Mouse (Mus musculus) skeletal muscle tissue, adult 2 months (tissue): ENCODE results near the gene Pcsk4.

ENCODE experiments used
- DNase-seq: peaks from one replicate; pipeline ENCODE4 v3.0.0-alpha.2; 2012; ENCODE audit warnings: low read depth, low spot score

Gene Pcsk4

GRCm38 (mm10) chr10:80323261-80324119 is 5.8 kb downstream of the Pcsk4 start:
- DNase-seq = peak; percentile 75

- DNase-seq = no peak
Observed at GRCm38 (mm10) chr10:80322811-80323211, 6.5 kb downstream of the Pcsk4 start.

- no peak for DNase-seq
Observed at GRCm38 (mm10) chr10:80321670-80322581, 7.4 kb downstream of the Pcsk4 start.

- DNase-seq = no peak
Observed at GRCm38 (mm10) chr10:80321014-80321669, 8.2 kb downstream of the Pcsk4 start.

GRCm38 (mm10) chr10:80320340-80320760 is 8.9 kb downstream of the Pcsk4 start, which contains the start of gene 2310011J03Rik:
TSS of gene 2310011J03Rik (minus strand) at chr10:80320537.
- DNase-seq = peak; percentile 89

GRCm38 (mm10) chr10:80317011-80317410 is 12.3 kb downstream of the Pcsk4 start:
- no peak for DNase-seq

- DNase-seq = no peak
Observed at GRCm38 (mm10) chr10:80316359-80316781, 12.9 kb downstream of the Pcsk4 start.

GRCm38 (mm10) chr10:80315315-80315714 is 14.0 kb downstream of the Pcsk4 start:
- DNase-seq = no peak

GRCm38 (mm10) chr10:80314494-80315001 is 14.8 kb downstream of the Pcsk4 start:
- DNase-seq = no peak

- DNase-seq = no peak
Observed at GRCm38 (mm10) chr10:80313627-80314201, 15.6 kb downstream of the Pcsk4 start.

- DNase-seq = no peak
Observed at GRCm38 (mm10) chr10:80312586-80313504, 16.5 kb downstream of the Pcsk4 start.

GRCm38 (mm10) chr10:80311560-80311959 is 17.7 kb downstream of the Pcsk4 start:
- DNase-seq = no peak

GRCm38 (mm10) chr10:80304862-80305261 is 24.4 kb downstream of the Pcsk4 start:
- no peak for DNase-seq

- DNase-seq = no peak
Observed at GRCm38 (mm10) chr10:80304458-80304857, 24.8 kb downstream of the Pcsk4 start.

GRCm38 (mm10) chr10:80302471-80302881 is 26.8 kb downstream of the Pcsk4 start:
- peak; percentile 87 for DNase-seq

- DNase-seq = no peak
Observed at GRCm38 (mm10) chr10:80302082-80302355, 27.3 kb downstream of the Pcsk4 start.

GRCm38 (mm10) chr10:80301256-80302081 is 27.8 kb downstream of the Pcsk4 start:
- no peak for DNase-seq

GRCm38 (mm10) chr10:80300672-80301181 is 28.6 kb downstream of the Pcsk4 start:
- no peak for DNase-seq

GRCm38 (mm10) chr10:80299824-80300223 is 29.5 kb downstream of the Pcsk4 start:
- no peak for DNase-seq
